Mouse (Mus musculus): ENCODE measurements around the gene Bicdl1.

Bicdl1 gene

GRCm38 (mm10) chr5:115623694-115624440, 107.6 kb downstream of the Bicdl1 start:
- DNase-seq (ENCODE audit: low read depth) = no peak

DNA sequence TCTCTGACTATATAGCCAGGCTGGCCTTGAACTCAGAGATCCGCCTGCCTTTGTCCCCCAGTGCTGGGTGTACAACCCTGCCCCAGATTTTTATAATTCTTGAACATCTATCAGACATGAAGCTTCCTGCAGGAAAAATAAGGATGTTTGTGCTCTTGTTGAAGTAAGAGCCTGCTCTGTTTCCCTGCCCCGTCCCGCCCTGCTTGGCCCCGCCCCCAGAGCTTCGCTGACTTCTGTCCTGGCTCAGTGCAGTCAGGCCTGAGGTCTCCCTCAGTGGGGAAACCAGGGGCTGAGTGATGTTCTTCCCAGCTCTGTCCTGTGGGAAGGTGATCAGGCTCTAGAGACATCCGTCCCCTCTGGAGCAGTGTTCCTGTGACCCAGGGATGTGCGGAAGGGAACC, 108.7 kb downstream of the Bicdl1 start:
- no peak for DNase-seq (ENCODE audit: low read depth)

GRCm38 (mm10) chr5:115619690-115620089, 111.7 kb downstream of the Bicdl1 start:
- no peak for DNase-seq (ENCODE audit: low read depth)

GRCm38 (mm10) chr5:115614948-115615347, 116.5 kb downstream of the Bicdl1 start:
- DNase-seq (ENCODE audit: low read depth) = no peak

- DNase-seq (ENCODE audit: low read depth) = no peak
These were observed 118.1 kb downstream of the Bicdl1 start for GRCm38 (mm10) chr5:115613332-115613731.

DNA sequence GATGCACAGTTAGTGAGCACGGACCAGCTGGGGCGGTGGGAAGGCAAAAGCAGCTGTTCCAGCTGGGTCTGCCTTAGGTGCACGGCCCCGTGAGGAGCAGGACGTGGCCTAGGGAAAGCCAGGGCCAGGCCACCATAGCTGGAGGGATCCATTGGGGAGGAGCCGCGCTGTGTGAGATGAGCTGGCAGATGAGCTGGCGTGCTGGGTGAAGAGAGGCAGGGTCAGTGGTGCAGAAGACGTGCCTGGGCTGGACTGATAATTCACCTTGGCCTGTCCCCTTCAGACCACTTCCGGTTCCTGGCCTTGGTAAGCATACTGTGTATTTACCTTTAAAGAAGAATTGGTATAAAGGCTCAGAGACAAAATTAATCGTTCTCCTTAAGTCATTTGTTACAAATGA, 119.9 kb downstream of the Bicdl1 start:
- no peak for DNase-seq (ENCODE audit: low read depth)

DNA sequence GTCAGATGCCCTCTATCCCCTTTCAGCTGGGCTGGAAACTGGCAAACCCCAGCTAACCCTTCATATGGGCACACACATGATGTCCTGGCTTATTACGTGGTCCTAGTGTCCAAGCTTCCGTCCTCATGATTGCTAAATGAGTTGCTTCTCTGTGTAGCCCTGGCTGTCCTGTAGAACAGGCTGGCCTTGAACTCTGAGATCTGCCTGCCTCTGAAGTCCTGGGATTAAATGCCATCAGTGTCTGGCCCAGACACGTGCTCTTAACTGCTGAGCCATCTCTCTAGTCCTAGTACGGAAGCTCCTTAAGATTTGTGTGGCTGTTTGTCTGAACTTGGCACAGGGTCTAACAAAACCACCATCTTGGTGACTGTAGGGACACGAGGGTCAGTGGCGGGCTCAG, 127.9 kb downstream of the Bicdl1 start:
- DNase-seq (ENCODE audit: low read depth) = no peak
